Mouse (Mus musculus): ENCODE data around the gene Rer1. TPM values are rescaled to one million over a fixed set of nuclear protein-coding genes. Genes with fewer than 3 reads are reported as not detected.

The Rer1 gene
- total RNA-seq (2014; fragmentation: Nextera tagmentation), result 209 TPM in 2 replicates
- total RNA-seq (2017), result 212 and 216 TPM in 2 replicates
- 123 and 125 TPM in 2 replicates for polyA plus RNA-seq (2012)

DNA sequence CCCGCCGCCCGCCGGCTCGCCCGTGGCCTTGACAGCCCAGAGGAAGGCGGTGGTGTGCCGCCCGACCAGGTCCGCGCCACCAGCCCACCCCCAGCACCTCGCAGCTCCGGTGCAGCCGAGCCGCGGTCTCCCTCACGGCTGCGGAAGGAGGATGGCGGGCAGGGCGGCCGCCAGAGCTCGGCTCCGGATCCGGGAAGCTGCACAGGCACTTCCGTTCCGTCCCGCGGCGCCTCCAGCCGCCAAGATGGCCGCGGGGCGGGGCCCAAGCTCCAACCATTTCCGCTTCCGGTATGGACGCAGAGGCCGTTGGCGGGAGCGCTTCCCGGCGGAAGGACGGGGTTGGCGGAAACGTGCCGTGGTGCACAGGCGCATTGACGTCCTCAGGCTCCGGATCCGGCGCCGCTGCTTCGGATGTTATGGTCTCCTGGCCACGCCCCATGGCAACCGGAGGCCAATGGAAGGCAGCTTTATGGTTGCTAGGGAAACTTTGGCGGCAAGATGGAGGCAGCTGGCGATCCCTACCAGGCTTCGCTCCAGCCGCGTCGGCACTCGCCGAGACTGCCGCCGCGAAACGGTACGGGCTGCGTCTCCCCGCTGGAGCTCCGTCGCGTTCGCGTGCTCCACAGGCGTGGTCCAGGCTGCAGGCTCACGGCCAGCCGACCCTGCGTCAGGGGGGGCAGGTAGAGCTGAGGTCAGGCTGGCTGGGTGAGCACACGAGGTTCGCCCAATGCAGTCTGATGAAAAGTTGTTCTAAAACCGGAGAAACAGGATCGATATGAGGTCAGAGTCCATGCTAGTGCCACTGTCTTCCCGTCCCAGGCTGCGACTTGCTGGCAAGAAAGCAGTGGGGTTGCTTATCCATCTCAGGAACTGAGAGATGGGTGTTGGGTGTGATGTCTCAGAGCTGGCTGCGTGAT lies at the start of gene Rer1, which contains the start of gene Morn1:
TSS of gene Rer1 (minus strand) at position 275 of the 917 bp plus-strand sequence.
TSS of gene Morn1 (plus strand) at position 470 of the 917 bp plus-strand sequence.
- H3K4me3 ChIP-seq (ENCODE audit: low read depth, low read length), result peak within 1 kb of the TSS; percentile 76
- H3K36me3 ChIP-seq (replicated peaks), result peaks cover 69% of the 10 kb centered on the region
- no peaks in the 10 kb centered on the region for H3K9me3 ChIP-seq (replicated peaks)
- TF ChIP-seq GATA2 (IDR thresholded peaks at IDR 0.05; ENCODE audit: borderline replicate concordance, low read depth, low read length) (no peak), TAL1 (conservative IDR thresholded peaks at IDR 0.05; ENCODE audit: low read depth, low read length) (no peak), POLR2AphosphoS5 (IDR thresholded peaks at IDR 0.05; ENCODE audit: insufficient replicate concordance, low read depth, low read length) (no peak), CTCF (IDR thresholded peaks at IDR 0.05; ENCODE audit: low read depth, low read length) (no peak), GATA1 (IDR thresholded peaks at IDR 0.05; ENCODE audit: borderline replicate concordance, low read length) (no peak)
- peak; percentile 99 for DNase-seq (ENCODE audit: low spot score)
- H3K4me1 ChIP-seq (ENCODE audit: insufficient read depth, low read depth, low read length), result peaks cover 57% of the 10 kb centered on the region
- peak; percentile 99 for ATAC-seq (ENCODE audit: extremely low read depth, insufficient number of reproducible peaks, low FRiP score, poor library complexity, severe bottlenecking)
- H3K27me3 ChIP-seq (ENCODE audit: insufficient read depth, low read length), result no peaks in the 10 kb centered on the region

- Histone ChIP-seq H3K4me1 (ENCODE audit: insufficient read depth, low read depth, low read length) (peaks cover 20% of the 10 kb centered on the region), H3K36me3 (replicated peaks) (no peaks in the 10 kb centered on the region), H3K27me3 (ENCODE audit: insufficient read depth, low read length) (peaks cover 80% of the 10 kb centered on the region), H3K4me3 (ENCODE audit: low read depth, low read length) (no peak overlapping the region), H3K9me3 (replicated peaks) (no peaks in the 10 kb centered on the region; the same call in 1 of the 2 replicates)
- TF ChIP-seq GATA1 (IDR thresholded peaks at IDR 0.05; ENCODE audit: borderline replicate concordance, low read length) (no peak), CTCF (IDR thresholded peaks at IDR 0.05; ENCODE audit: low read depth, low read length) (no peak), TAL1 (conservative IDR thresholded peaks at IDR 0.05; ENCODE audit: low read depth, low read length) (no peak), POLR2AphosphoS5 (IDR thresholded peaks at IDR 0.05; ENCODE audit: insufficient replicate concordance, low read depth, low read length) (no peak), GATA2 (IDR thresholded peaks at IDR 0.05; ENCODE audit: borderline replicate concordance, low read depth, low read length) (no peak)
- DNase-seq (ENCODE audit: low spot score) (no peak), ATAC-seq (ENCODE audit: extremely low read depth, insufficient number of reproducible peaks, low FRiP score, poor library complexity, severe bottlenecking) (no peak)
Measured at GRCm38 (mm10) chr4:155134686-155135172, 48.5 kb upstream of the Rer1 start.

DNA sequence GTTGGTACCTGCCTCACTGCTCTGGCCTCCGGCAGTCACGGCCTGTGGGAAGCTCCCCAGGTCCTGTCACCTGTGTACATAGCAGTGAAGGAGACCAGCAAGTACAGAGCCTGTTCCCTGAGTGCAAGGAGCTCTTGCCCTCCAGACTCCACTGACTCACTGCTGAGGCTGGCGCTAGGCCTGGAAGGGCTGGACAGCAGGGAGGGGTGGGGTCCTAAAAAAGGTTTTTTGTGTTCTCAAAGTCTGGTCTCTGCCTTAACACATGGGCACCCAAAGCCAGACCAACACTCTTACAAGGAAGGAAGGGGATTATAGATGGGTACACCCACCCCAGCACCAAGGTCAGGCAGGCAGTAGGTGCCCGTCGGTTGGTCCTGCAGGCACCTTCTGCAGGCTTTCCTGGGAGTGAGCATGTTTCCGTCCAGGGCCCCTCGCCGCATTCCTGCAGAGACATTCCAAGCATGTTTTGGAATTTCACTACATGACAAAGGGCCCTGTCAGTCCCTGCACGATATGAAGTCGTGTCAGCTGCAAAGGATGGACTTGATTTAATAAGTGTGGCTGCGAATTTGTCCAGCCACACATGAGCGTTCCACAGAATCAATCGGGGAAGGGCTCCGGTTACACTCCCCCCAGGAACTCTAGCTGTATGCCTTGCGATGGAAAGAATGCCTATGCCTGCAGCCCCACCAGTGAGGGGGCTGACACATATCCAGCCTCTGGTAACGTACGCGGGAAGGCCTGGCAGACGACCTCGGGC lies 47.7 kb upstream of the Rer1 start:
- Histone ChIP-seq H3K36me3 (replicated peaks) (no peaks in the 10 kb centered on the region), H3K4me1 (ENCODE audit: insufficient read depth, low read depth, low read length) (peaks cover 25% of the 10 kb centered on the region), H3K4me3 (ENCODE audit: low read depth, low read length) (no peak overlapping the region), H3K27me3 (ENCODE audit: insufficient read depth, low read length) (peaks cover 79% of the 10 kb centered on the region), H3K9me3 (replicated peaks) (no peaks in the 10 kb centered on the region; the same call in 1 of the 2 replicates)
- ATAC-seq (ENCODE audit: extremely low read depth, insufficient number of reproducible peaks, low FRiP score, poor library complexity, severe bottlenecking) (no peak), DNase-seq (ENCODE audit: low spot score) (no peak)
- TF ChIP-seq GATA2 (IDR thresholded peaks at IDR 0.05; ENCODE audit: borderline replicate concordance, low read depth, low read length) (no peak), POLR2AphosphoS5 (IDR thresholded peaks at IDR 0.05; ENCODE audit: insufficient replicate concordance, low read depth, low read length) (no peak), TAL1 (conservative IDR thresholded peaks at IDR 0.05; ENCODE audit: low read depth, low read length) (no peak), CTCF (IDR thresholded peaks at IDR 0.05; ENCODE audit: low read depth, low read length) (no peak), GATA1 (IDR thresholded peaks at IDR 0.05; ENCODE audit: borderline replicate concordance, low read length) (no peak)

DNA sequence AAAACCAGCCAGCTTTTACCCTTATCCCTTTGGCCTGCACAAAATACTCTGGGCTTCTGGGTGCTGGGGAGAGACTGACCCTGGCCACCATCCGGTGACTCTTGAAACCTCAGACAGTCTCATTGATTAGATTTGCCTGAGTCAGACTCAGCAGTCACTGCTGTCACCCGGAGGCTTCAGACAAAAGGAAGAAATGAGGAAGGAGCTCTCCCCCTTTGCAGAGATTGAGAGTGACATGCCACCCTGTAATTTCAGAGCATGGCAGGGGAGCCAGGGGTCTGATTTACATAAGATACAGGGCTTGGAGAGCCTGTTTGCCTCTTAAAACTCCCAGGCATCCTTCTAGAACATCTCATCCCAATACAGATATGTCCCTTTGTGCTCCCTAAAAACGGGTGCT lies 47.0 kb upstream of the Rer1 start:
- no peak for TF ChIP-seq POLR2AphosphoS5 (IDR thresholded peaks at IDR 0.05; ENCODE audit: insufficient replicate concordance, low read depth, low read length)
- TF ChIP-seq GATA1 (IDR thresholded peaks at IDR 0.05; ENCODE audit: borderline replicate concordance, low read length), result no peak
- TF ChIP-seq GATA2 (IDR thresholded peaks at IDR 0.05; ENCODE audit: borderline replicate concordance, low read depth, low read length), result no peak
- TF ChIP-seq CTCF (IDR thresholded peaks at IDR 0.05; ENCODE audit: low read depth, low read length), result no peak
- TF ChIP-seq TAL1 (conservative IDR thresholded peaks at IDR 0.05; ENCODE audit: low read depth, low read length), result no peak
- Histone ChIP-seq H3K4me1 (ENCODE audit: insufficient read depth, low read depth, low read length) (peaks cover 31% of the 10 kb centered on the region), H3K9me3 (replicated peaks) (no peaks in the 10 kb centered on the region; the same call in 1 of the 2 replicates), H3K4me3 (ENCODE audit: low read depth, low read length) (no peak overlapping the region), H3K36me3 (replicated peaks) (no peaks in the 10 kb centered on the region), H3K27me3 (ENCODE audit: insufficient read depth, low read length) (peaks cover 81% of the 10 kb centered on the region)
- no peak for DNase-seq (ENCODE audit: low spot score)
- no peak for ATAC-seq (ENCODE audit: extremely low read depth, insufficient number of reproducible peaks, low FRiP score, poor library complexity, severe bottlenecking)

GRCm38 (mm10) chr4:155130616-155131015 lies 44.4 kb upstream of the Rer1 start:
- DNase-seq (ENCODE audit: low spot score), result no peak
- H3K4me3 ChIP-seq (ENCODE audit: low read depth, low read length), result no peak overlapping the region
- no peak for ATAC-seq (ENCODE audit: extremely low read depth, insufficient number of reproducible peaks, low FRiP score, poor library complexity, severe bottlenecking)
- no peaks in the 10 kb centered on the region for H3K36me3 ChIP-seq (replicated peaks)
- peaks cover 46% of the 10 kb centered on the region for H3K4me1 ChIP-seq (ENCODE audit: insufficient read depth, low read depth, low read length)
- H3K9me3 ChIP-seq (replicated peaks), result no peaks in the 10 kb centered on the region
- TF ChIP-seq GATA1 (IDR thresholded peaks at IDR 0.05; ENCODE audit: borderline replicate concordance, low read length) (no peak), CTCF (IDR thresholded peaks at IDR 0.05; ENCODE audit: low read depth, low read length) (no peak), GATA2 (IDR thresholded peaks at IDR 0.05; ENCODE audit: borderline replicate concordance, low read depth, low read length) (no peak), POLR2AphosphoS5 (IDR thresholded peaks at IDR 0.05; ENCODE audit: insufficient replicate concordance, low read depth, low read length) (no peak), TAL1 (conservative IDR thresholded peaks at IDR 0.05; ENCODE audit: low read depth, low read length) (no peak)
- H3K27me3 ChIP-seq (ENCODE audit: insufficient read depth, low read length), result peaks cover 67% of the 10 kb centered on the region
